Mouse (Mus musculus) testis, adult 2 months (tissue): ENCODE results near the gene Ppp1r12a.

Experiments used
- CTCF ChIP-seq: fragments of 200-500 bp; IDR thresholded peaks from 2 replicates; pipeline ENCODE4 v1.5.1; 2012; ENCODE audit warnings: low read depth, mild to moderate bottlenecking, inconsistent platforms, low read length, moderate library complexity; ENCODE audit not compliant: control insufficient read depth, insufficient read depth, insufficient replicate concordance
- POLR2A ChIP-seq: fragments of 200-500 bp; IDR thresholded peaks from 2 replicates; pipeline ENCODE4 v1.6.1; 2012; ENCODE audit warnings: low read depth, mild to moderate bottlenecking, inconsistent platforms, low read length, moderate library complexity; ENCODE audit not compliant: control insufficient read depth

DNA sequence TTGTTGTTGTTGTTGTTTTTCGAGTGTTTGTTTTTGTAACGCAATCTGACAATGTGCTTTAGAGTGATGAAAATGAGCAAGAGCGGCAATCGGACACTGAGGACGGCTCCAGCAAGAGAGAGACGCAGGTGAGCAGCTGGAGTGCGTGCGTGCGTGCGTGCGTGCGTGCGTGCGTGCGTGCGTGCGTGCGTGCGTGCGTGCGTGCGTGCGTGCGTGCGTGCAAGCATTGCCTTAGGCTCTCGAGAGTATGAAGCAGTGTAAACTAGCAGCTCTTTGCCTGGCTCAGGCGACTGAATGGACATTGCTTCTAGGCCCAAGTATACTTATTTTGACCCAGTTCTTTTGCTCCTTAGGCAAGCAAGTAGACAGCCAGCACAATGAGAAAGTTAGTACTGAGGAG, 102.6 kb downstream of the Ppp1r12a start:
- no peak for TF ChIP-seq CTCF
- TF ChIP-seq POLR2A, result no peak
